Mouse (Mus musculus): ENCODE data around the gene Sema4a.

- TF ChIP-seq POLR2A (IDR thresholded peaks at IDR 0.05; ENCODE audit: low read depth, low read length) (no peak), CTCF (IDR thresholded peaks at IDR 0.05; ENCODE audit: extremely low read depth, insufficient read depth, insufficient read length, insufficient replicate concordance) (no peak)
Measured at GRCm38 (mm10) chr3:88425330-88425689, 35.7 kb downstream of the Sema4a start.
